Mouse (Mus musculus): ENCODE results near the gene Drc1. TPM values are rescaled to one million over a fixed set of nuclear protein-coding genes. Genes with fewer than 3 reads are reported as not detected.
A peak's percentile ranks its signal among the peaks of the same experiment; 100 is the strongest.

Drc1 gene
- polyA plus RNA-seq (2014; fragmentation: Nextera tagmentation; extraction: Ambion mirVana) = 3.4 and 4.3 TPM in 2 replicates

- Histone ChIP-seq H3K9ac (replicated peaks; ENCODE audit: low read length) (peak within 1 kb of the TSS; percentile 50), H3K27ac (replicated peaks; ENCODE audit: low read depth, low read length) (no peak within 1 kb of the TSS), H3K9me3 (ENCODE audit: control insufficient read depth, low read length) (peaks cover 10% of the 10 kb centered on the region; the same call in 1 of the 2 replicates), H3K4me2 (ENCODE audit: low read length) (peak within 1 kb of the TSS; percentile 67), H3K4me3 (replicated peaks; ENCODE audit: low read depth, low read length) (peak within 1 kb of the TSS; percentile 50), H3K27me3 (ENCODE audit: control insufficient read depth, insufficient read depth, low read length) (no peaks in the 10 kb centered on the region), H3K36me3 (ENCODE audit: control insufficient read depth, insufficient read depth, low read length) (no peaks in the 10 kb centered on the region), H3K4me1 (ENCODE audit: control insufficient read depth, insufficient read depth, low read length) (no peaks in the 10 kb centered on the region)
- ATAC-seq (ENCODE audit: low FRiP score, low TSS enrichment) (peak; percentile 84; the same call in 1 of the 2 replicates), DNase-seq (peak; percentile 85)
- 2% methylated on average over 26 of the region's 26 CpGs for WGBS
Measured at GRCm38 (mm10) chr5:30281291-30281732, at the start of gene Drc1. Drc1 (plus strand) TSS chr5:30281388.

DNA sequence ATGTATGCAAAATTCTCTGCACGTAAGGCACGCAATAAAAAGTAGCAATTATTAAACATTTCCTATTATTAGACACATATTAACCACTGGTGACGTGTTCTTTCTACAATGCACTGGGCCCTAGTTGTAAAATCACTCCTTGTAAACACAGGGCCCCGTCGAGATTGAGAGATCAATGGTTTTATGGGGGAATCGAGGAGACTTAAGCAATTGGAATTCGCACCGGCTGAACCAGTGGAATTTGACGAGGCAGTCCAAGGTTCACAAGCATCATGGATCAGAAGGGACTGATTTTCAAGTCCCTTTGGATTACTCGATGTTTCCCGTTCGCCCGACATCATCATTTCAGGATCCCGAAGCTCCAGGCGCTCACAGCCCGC, 49.3 kb upstream of the Drc1 start:
- H3K36me3 ChIP-seq (ENCODE audit: control insufficient read depth, insufficient read depth, low read length) = 0 out of 2 replicates have a peak, but pooled peaks cover 3% of the 10 kb centered on the region
- no peak for DNase-seq
- WGBS = 42% methylated on average over 16 of the region's 16 CpGs
- H3K9me3 ChIP-seq (ENCODE audit: control insufficient read depth, low read length) = no peaks in the 10 kb centered on the region
- H3K4me2 ChIP-seq (ENCODE audit: low read length) = peak overlapping the region; percentile 88
- H3K27ac ChIP-seq (replicated peaks; ENCODE audit: low read depth, low read length) = peak overlapping the region; percentile 78
- H3K27me3 ChIP-seq (ENCODE audit: control insufficient read depth, insufficient read depth, low read length) = no peaks in the 10 kb centered on the region
- peaks cover 21% of the 10 kb centered on the region for H3K4me1 ChIP-seq (ENCODE audit: control insufficient read depth, insufficient read depth, low read length)
- ATAC-seq (ENCODE audit: low FRiP score, low TSS enrichment) = no peak
- peak overlapping the region; percentile 82 for H3K4me3 ChIP-seq (replicated peaks; ENCODE audit: low read depth, low read length)
- peak overlapping the region; percentile 62 for H3K9ac ChIP-seq (replicated peaks; ENCODE audit: low read length)

- ATAC-seq (ENCODE audit: low FRiP score, low TSS enrichment) (peak; percentile 100), DNase-seq (peak; percentile 99)
- Histone ChIP-seq H3K27me3 (ENCODE audit: control insufficient read depth, insufficient read depth, low read length) (no peaks in the 10 kb centered on the region), H3K4me3 (replicated peaks; ENCODE audit: low read depth, low read length) (peak within 1 kb of the TSS; percentile 82), H3K9ac (replicated peaks; ENCODE audit: low read length) (peak within 1 kb of the TSS; percentile 81), H3K36me3 (ENCODE audit: control insufficient read depth, insufficient read depth, low read length) (0 out of 2 replicates have a peak, but pooled peaks cover 3% of the 10 kb centered on the region), H3K4me1 (ENCODE audit: control insufficient read depth, insufficient read depth, low read length) (peaks cover 21% of the 10 kb centered on the region), H3K27ac (replicated peaks; ENCODE audit: low read depth, low read length) (peak within 1 kb of the TSS; percentile 92), H3K9me3 (ENCODE audit: control insufficient read depth, low read length) (no peaks in the 10 kb centered on the region), H3K4me2 (ENCODE audit: low read length) (peak within 1 kb of the TSS; percentile 88)
- WGBS = 4% methylated on average over 71 of the region's 71 CpGs
Measured at GRCm38 (mm10) chr5:30232271-30232971, 48.8 kb upstream of the Drc1 start, which contains the start of gene Selenoi. Selenoi (plus strand) TSS chr5:30232581.

DNA sequence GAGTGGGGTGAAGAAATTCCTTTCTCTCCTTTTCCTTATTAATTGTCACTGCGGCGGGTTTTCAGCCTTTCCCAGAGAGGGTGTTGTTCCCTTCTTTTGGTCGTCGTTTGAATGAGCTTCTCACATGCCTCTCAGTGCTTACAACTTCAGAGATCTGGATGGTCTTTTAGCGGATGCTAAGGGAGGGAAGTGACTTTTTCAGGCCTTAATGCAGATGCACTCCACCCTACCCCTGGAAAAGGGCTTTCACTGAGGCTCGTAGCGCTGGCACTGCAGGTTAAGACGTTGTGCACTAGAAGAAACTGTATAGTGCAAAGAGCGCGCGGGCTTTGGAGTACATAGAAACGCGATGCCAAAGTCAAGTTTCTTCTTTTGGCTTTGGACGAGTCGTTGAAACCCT, 48.1 kb upstream of the Drc1 start:
- peak overlapping the region; percentile 81 for H3K9ac ChIP-seq (replicated peaks; ENCODE audit: low read length)
- ATAC-seq (ENCODE audit: low FRiP score, low TSS enrichment) (no peak), DNase-seq (peak; percentile 66)
- H3K27me3 ChIP-seq (ENCODE audit: control insufficient read depth, insufficient read depth, low read length) = no peaks in the 10 kb centered on the region
- H3K4me1 ChIP-seq (ENCODE audit: control insufficient read depth, insufficient read depth, low read length) = peaks cover 21% of the 10 kb centered on the region
- 7% methylated on average over 15 of the region's 15 CpGs for WGBS
- peak overlapping the region; percentile 82 for H3K4me3 ChIP-seq (replicated peaks; ENCODE audit: low read depth, low read length)
- 0 out of 2 replicates have a peak, but pooled peaks cover 3% of the 10 kb centered on the region for H3K36me3 ChIP-seq (ENCODE audit: control insufficient read depth, insufficient read depth, low read length)
- H3K4me2 ChIP-seq (ENCODE audit: low read length) = peak overlapping the region; percentile 88
- H3K27ac ChIP-seq (replicated peaks; ENCODE audit: low read depth, low read length) = peak overlapping the region; percentile 92
- no peaks in the 10 kb centered on the region for H3K9me3 ChIP-seq (ENCODE audit: control insufficient read depth, low read length)

- ATAC-seq (ENCODE audit: low FRiP score, low TSS enrichment) (no peak), DNase-seq (no peak)
- Histone ChIP-seq H3K4me3 (replicated peaks; ENCODE audit: low read depth, low read length) (peak overlapping the region; percentile 82), H3K27ac (replicated peaks; ENCODE audit: low read depth, low read length) (no peak overlapping the region), H3K4me2 (ENCODE audit: low read length) (peak overlapping the region; percentile 88), H3K4me1 (ENCODE audit: control insufficient read depth, insufficient read depth, low read length) (peaks cover 21% of the 10 kb centered on the region), H3K9ac (replicated peaks; ENCODE audit: low read length) (peak overlapping the region; percentile 81; the same call in 1 of the 2 replicates), H3K9me3 (ENCODE audit: control insufficient read depth, low read length) (no peaks in the 10 kb centered on the region), H3K36me3 (ENCODE audit: control insufficient read depth, insufficient read depth, low read length) (0 out of 2 replicates have a peak, but pooled peaks cover 3% of the 10 kb centered on the region), H3K27me3 (ENCODE audit: control insufficient read depth, insufficient read depth, low read length) (no peaks in the 10 kb centered on the region)
- WGBS = 82% methylated on average over 8 of the region's 8 CpGs
Measured at GRCm38 (mm10) chr5:30233979-30234378, 47.2 kb upstream of the Drc1 start.

- Histone ChIP-seq H3K9ac (replicated peaks; ENCODE audit: low read length) (no peak overlapping the region), H3K36me3 (ENCODE audit: control insufficient read depth, insufficient read depth, low read length) (no peaks in the 10 kb centered on the region), H3K4me2 (ENCODE audit: low read length) (no peak overlapping the region), H3K9me3 (ENCODE audit: control insufficient read depth, low read length) (no peaks in the 10 kb centered on the region), H3K27ac (replicated peaks; ENCODE audit: low read depth, low read length) (no peak overlapping the region), H3K4me1 (ENCODE audit: control insufficient read depth, insufficient read depth, low read length) (peaks cover 21% of the 10 kb centered on the region), H3K4me3 (replicated peaks; ENCODE audit: low read depth, low read length) (no peak overlapping the region), H3K27me3 (ENCODE audit: control insufficient read depth, insufficient read depth, low read length) (no peaks in the 10 kb centered on the region)
- no peak for ATAC-seq (ENCODE audit: low FRiP score, low TSS enrichment)
- DNase-seq = no peak
- 98% methylated on average over 2 of the region's 2 CpGs for WGBS
Measured at GRCm38 (mm10) chr5:30235641-30236126, 45.5 kb upstream of the Drc1 start.

- Histone ChIP-seq H3K9me3 (ENCODE audit: control insufficient read depth, low read length) (no peaks in the 10 kb centered on the region), H3K4me1 (ENCODE audit: control insufficient read depth, insufficient read depth, low read length) (peaks cover 12% of the 10 kb centered on the region), H3K27ac (replicated peaks; ENCODE audit: low read depth, low read length) (no peak overlapping the region), H3K4me2 (ENCODE audit: low read length) (no peak overlapping the region), H3K36me3 (ENCODE audit: control insufficient read depth, insufficient read depth, low read length) (no peaks in the 10 kb centered on the region), H3K27me3 (ENCODE audit: control insufficient read depth, insufficient read depth, low read length) (no peaks in the 10 kb centered on the region), H3K9ac (replicated peaks; ENCODE audit: low read length) (no peak overlapping the region), H3K4me3 (replicated peaks; ENCODE audit: low read depth, low read length) (no peak overlapping the region)
- ATAC-seq (ENCODE audit: low FRiP score, low TSS enrichment) = no peak
- DNase-seq = no peak
- 97% methylated on average over 5 of the region's 5 CpGs for WGBS
Measured at GRCm38 (mm10) chr5:30238533-30238932, 42.7 kb upstream of the Drc1 start.

- no peaks in the 10 kb centered on the region for H3K27me3 ChIP-seq (ENCODE audit: control insufficient read depth, insufficient read depth, low read length)
- H3K9me3 ChIP-seq (ENCODE audit: control insufficient read depth, low read length) = no peaks in the 10 kb centered on the region
- 95% methylated on average over 7 of the region's 7 CpGs for WGBS
- DNase-seq (no peak), ATAC-seq (ENCODE audit: low FRiP score, low TSS enrichment) (no peak)
- H3K4me1 ChIP-seq (ENCODE audit: control insufficient read depth, insufficient read depth, low read length) = 0 out of 2 replicates have a peak, but pooled peaks cover 6% of the 10 kb centered on the region
- H3K9ac ChIP-seq (replicated peaks; ENCODE audit: low read length) = no peak overlapping the region
- no peak overlapping the region for H3K4me2 ChIP-seq (ENCODE audit: low read length)
- H3K27ac ChIP-seq (replicated peaks; ENCODE audit: low read depth, low read length) = no peak overlapping the region
- no peaks in the 10 kb centered on the region for H3K36me3 ChIP-seq (ENCODE audit: control insufficient read depth, insufficient read depth, low read length)
- H3K4me3 ChIP-seq (replicated peaks; ENCODE audit: low read depth, low read length) = no peak overlapping the region
Measured at GRCm38 (mm10) chr5:30240552-30240951, 40.6 kb upstream of the Drc1 start.
